In genomic region chr10:127059174-127059967, GRCm38 (mm10) we compare ENCODE assay signal across 8 mouse cellular contexts. TPM values are rescaled to one million over a fixed set of nuclear protein-coding genes. Genes with fewer than 3 reads are reported as not detected.
A peak's percentile ranks its signal among the peaks of the same experiment; 100 is the strongest.
DNase-seq lines count a peak whose midpoint lies in the region; ATAC-seq and TF ChIP-seq lines count a peak whose summit lies in the region.

No protein-coding gene starts in this region.

- no peak overlapping the region for H3K27ac ChIP-seq in embryonic fibroblast, embryonic 13.5 days (ENCODE audit: insufficient read depth, low read length)
- H3K27ac ChIP-seq in stomach, embryonic 14.5 days (ENCODE audit: low read length) = peak overlapping the region; percentile 67

- H3K36me3 ChIP-seq in stomach, embryonic 14.5 days (ENCODE audit: control insufficient read depth, insufficient read depth, low read length) = peaks cover 21% of the 10 kb centered on the region; the same call in 1 of the 2 replicates

- peak; percentile 57 for DNase-seq in left cerebral cortex, postnatal 4 days
- DNase-seq in left cerebral cortex, postnatal 25 days (ENCODE audit: low spot score in 2 of 2) = no peak
- DNase-seq in ZHBTc4 (ENCODE audit: low read depth, low spot score) = peak; percentile 16
- DNase-seq in kidney, postnatal 4 days = peak; percentile 41 to 62
- DNase-seq in spleen, postnatal 14 days (ENCODE audit: low spot score in 2 of 2) = no peak

- WGBS in stomach, embryonic 14.5 days = under 1% methylated on average over 77 of the region's 92 CpGs

- no peaks in the 10 kb centered on the region for H3K4me1 ChIP-seq in embryonic fibroblast, embryonic 13.5 days (ENCODE audit: control insufficient read depth, insufficient read depth, low read length)
- H3K4me1 ChIP-seq in stomach, embryonic 14.5 days (ENCODE audit: control insufficient read depth, insufficient read depth, low read length) = peaks cover 13% of the 10 kb centered on the region; the same call in 1 of the 2 replicates

- TF ChIP-seq POLR2A in embryonic fibroblast, embryonic 13.5 days (IDR thresholded peaks at IDR 0.05; ENCODE audit: low read depth, low read length) = no peak

- peak overlapping the region; percentile 79 for H3K9ac ChIP-seq in stomach, embryonic 14.5 days (replicated peaks; ENCODE audit: low read depth, low read length)

- TF ChIP-seq CTCF in embryonic fibroblast, embryonic 13.5 days (IDR thresholded peaks at IDR 0.05; ENCODE audit: borderline replicate concordance, insufficient read depth, low read length) = no peak

- intact Hi-C loops in left cerebral cortex, postnatal 4 days (cut with DNase I) = no loop called here
- intact Hi-C loops in left cerebral cortex, postnatal 25 days (cut with DNase I) = no loop called here

- no peaks in the 10 kb centered on the region for H3K27me3 ChIP-seq in stomach, embryonic 14.5 days (ENCODE audit: control insufficient read depth, insufficient read depth, low read length)

- no peak for ATAC-seq in stomach, embryonic 14.5 days (ENCODE audit: insufficient number of reproducible peaks, insufficient read depth, low FRiP score, low read depth)
- ATAC-seq in activated CD4-positive, CD25-positive, alpha-beta regulatory T cell, adult 4 months = no peak

- H3K9me3 ChIP-seq in stomach, embryonic 14.5 days (ENCODE audit: control insufficient read depth, low read depth, low read length) = no peaks in the 10 kb centered on the region

- H3K4me3 ChIP-seq in embryonic fibroblast, embryonic 13.5 days (ENCODE audit: insufficient read depth, low read length) = peak overlapping the region; percentile 25; the same call in 1 of the 2 replicates
- peak overlapping the region; percentile 83 for H3K4me3 ChIP-seq in stomach, embryonic 14.5 days (ENCODE audit: low read depth, low read length)

- H3K4me2 ChIP-seq in stomach, embryonic 14.5 days (replicated peaks; ENCODE audit: low read depth, low read length) = peak overlapping the region; percentile 94

RNA-seq across cellular contexts. Expression of gene March9, which starts 0.6 kb away (rescaled TPM):
- total RNA-seq in left cerebral cortex, postnatal 4 days (2021) = 10 to 100 TPM; 75.1 to 76.5 TPM
- 10 to 100 TPM; 21.7 to 21.8 TPM for total RNA-seq in left cerebral cortex, postnatal 25 days (2021)
- polyA plus RNA-seq in embryonic fibroblast, embryonic 13.5 days (2011; ENCODE audit: insufficient read length, low read depth, missing spikeins) = 2.8 and 3.0 TPM in 2 replicates
- 2.0 and 2.3 TPM in 2 replicates for polyA plus RNA-seq in stomach, embryonic 14.5 days (2014; fragmentation: Nextera tagmentation; extraction: Ambion mirVana)
- polyA plus RNA-seq in activated CD4-positive, CD25-positive, alpha-beta regulatory T cell, adult 4 months (2017; shearing (Covaris generic)) = 1 to 10 TPM in 1 of 2 experiments, under 1 TPM in 1; 0.65 to 1.0 TPM

RNA-seq across cellular contexts. Expression of gene Cdk4, which starts 4.0 kb away (rescaled TPM):
- 100 to 1,000 TPM; 211 to 221 TPM for total RNA-seq in left cerebral cortex, postnatal 4 days (2021)
- total RNA-seq in left cerebral cortex, postnatal 25 days (2021) = 10 to 100 TPM; 84.9 to 86.2 TPM
- polyA plus RNA-seq in embryonic fibroblast, embryonic 13.5 days (2011; ENCODE audit: insufficient read length, low read depth, missing spikeins) = 596 and 724 TPM in 2 replicates
- 1,788 and 1,817 TPM in 2 replicates for polyA plus RNA-seq in stomach, embryonic 14.5 days (2014; fragmentation: Nextera tagmentation; extraction: Ambion mirVana)
- polyA plus RNA-seq in activated CD4-positive, CD25-positive, alpha-beta regulatory T cell, adult 4 months (2017; shearing (Covaris generic)) = 100 to 1,000 TPM; 304 to 317 TPM

RNA-seq across cellular contexts. Expression of gene Tspan31, which starts 10.7 kb away (rescaled TPM):
- 10 to 100 TPM; 49.9 to 54.4 TPM for total RNA-seq in left cerebral cortex, postnatal 4 days (2021)
- 10 to 100 TPM; 65.5 to 71.5 TPM for total RNA-seq in left cerebral cortex, postnatal 25 days (2021)
- polyA plus RNA-seq in embryonic fibroblast, embryonic 13.5 days (2011; ENCODE audit: insufficient read length, low read depth, missing spikeins) = 118 and 143 TPM in 2 replicates
- polyA plus RNA-seq in stomach, embryonic 14.5 days (2014; fragmentation: Nextera tagmentation; extraction: Ambion mirVana) = 124 and 141 TPM in 2 replicates
- 100 to 1,000 TPM in 1 of 2 experiments, 10 to 100 TPM in 1; 99.2 to 103 TPM for polyA plus RNA-seq in activated CD4-positive, CD25-positive, alpha-beta regulatory T cell, adult 4 months (2017; shearing (Covaris generic))

RNA-seq across cellular contexts. Expression of gene Cyp27b1, which starts 11.3 kb away (rescaled TPM):
- under 1 TPM; 0.70 to 0.84 TPM for total RNA-seq in left cerebral cortex, postnatal 4 days (2021)
- total RNA-seq in left cerebral cortex, postnatal 25 days (2021) = 1 to 10 TPM in 1 of 2 experiments, under 1 TPM in 1; 0.57 to 1.1 TPM
- polyA plus RNA-seq in embryonic fibroblast, embryonic 13.5 days (2011; ENCODE audit: insufficient read length, low read depth, missing spikeins) = not detected in 2 replicates
- polyA plus RNA-seq in stomach, embryonic 14.5 days (2014; fragmentation: Nextera tagmentation; extraction: Ambion mirVana) = 0.13 and 0.18 TPM in 2 replicates
- not detected for polyA plus RNA-seq in activated CD4-positive, CD25-positive, alpha-beta regulatory T cell, adult 4 months (2017; shearing (Covaris generic))

RNA-seq across cellular contexts. Expression of gene Agap2, which starts 15.7 kb away (rescaled TPM):
- 100 to 1,000 TPM; 384 to 394 TPM for total RNA-seq in left cerebral cortex, postnatal 4 days (2021)
- total RNA-seq in left cerebral cortex, postnatal 25 days (2021) = 100 to 1,000 TPM; 678 to 689 TPM
- polyA plus RNA-seq in embryonic fibroblast, embryonic 13.5 days (2011; ENCODE audit: insufficient read length, low read depth, missing spikeins) = 0.08 and 0.21 TPM in 2 replicates
- 0.27 and 0.56 TPM in 2 replicates for polyA plus RNA-seq in stomach, embryonic 14.5 days (2014; fragmentation: Nextera tagmentation; extraction: Ambion mirVana)
- 10 to 100 TPM; 20.4 to 29.9 TPM for polyA plus RNA-seq in activated CD4-positive, CD25-positive, alpha-beta regulatory T cell, adult 4 months (2017; shearing (Covaris generic))

Comparison
In these comparisons a context has a peak if more than half of its experiments do, and no peak if none do; other contexts are left out.
1. DNase-seq: peak in left cerebral cortex, postnatal 4 days (single experiment), ZHBTc4 (single experiment) and kidney, postnatal 4 days (2 of 2); none in left cerebral cortex, postnatal 25 days (0 of 2) and spleen, postnatal 14 days (0 of 2).